ENCODE assay signal across 1 mouse cellular context in genomic region chr14:79500756-79501155, GRCm38 (mm10).
A peak's percentile ranks its signal among the peaks of the same experiment; 100 is the strongest.
TF ChIP-seq lines count a peak whose summit lies in the region.

No protein-coding gene starts in this region.

TF ChIP-seq in MEL, 35 proteins besides CTCF, POLR2A, EP300 and RAD21 (continued from another document):
- TF ChIP-seq MAZ (IDR thresholded peaks at IDR 0.05; ENCODE audit: low read depth, low read length) (no peak), RCOR1 (IDR thresholded peaks at IDR 0.05; ENCODE audit: low read depth, low read length) (peak; percentile 62), MYB (IDR thresholded peaks at IDR 0.05; ENCODE audit: low read depth, low read length) (no peak)
